Mouse (Mus musculus): ENCODE measurements around the gene Cntrob. TPM values are rescaled to one million over a fixed set of nuclear protein-coding genes. Genes with fewer than 3 reads are reported as not detected.

The Cntrob gene
- polyA plus RNA-seq, 2 experiments, result 6.5 to 9.8 TPM

DNA sequence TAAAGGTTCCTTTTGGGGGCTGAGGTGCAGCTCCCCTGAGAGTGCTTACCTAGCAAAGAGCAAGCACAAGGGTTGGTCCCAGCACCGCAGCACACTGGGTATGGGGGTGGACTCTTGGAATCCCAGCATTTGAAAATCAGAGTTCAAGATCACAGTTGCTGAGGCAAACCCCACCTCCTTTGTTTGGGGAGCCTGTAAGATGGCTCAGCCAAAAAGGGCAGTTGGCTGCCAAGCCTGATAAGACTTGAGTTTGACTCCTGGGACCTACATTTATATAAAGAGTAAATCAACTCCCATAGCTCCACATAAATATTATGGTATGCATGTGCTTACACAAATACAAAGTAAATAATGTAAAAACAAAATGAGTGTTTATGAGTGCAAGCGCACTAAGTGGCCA lies 17.5 kb downstream of the Cntrob start:
- Histone ChIP-seq H3K36me3 (replicated peaks; ENCODE audit: control insufficient read depth, insufficient read depth, low read depth) (peaks cover 10% of the 10 kb centered on the region), H3K4me2 (ENCODE audit: low read depth) (no peak overlapping the region), H3K9ac (replicated peaks) (no peak overlapping the region), H3K27me3 (ENCODE audit: control insufficient read depth, insufficient read depth, low read length) (no peaks in the 10 kb centered on the region), H3K9me3 (ENCODE audit: control insufficient read depth, low read length) (no peaks in the 10 kb centered on the region), H3K27ac (no peak overlapping the region), H3K4me1 (replicated peaks; ENCODE audit: control insufficient read depth in 2 of 2, insufficient read depth in 2 of 2, low read length in 1 of 2) (0 out of 4 replicates have a peak, but pooled peaks cover 0 to 2% of the 10 kb centered on the region in 2 experiments), H3K4me3 (ENCODE audit: insufficient read depth in 1 of 2, low read depth in 2 of 2, low read length in 2 of 2) (no peak overlapping the region)
- DNase-seq (ENCODE audit: low read depth in 3 of 3, low spot score in 3 of 3) (no peak), ATAC-seq (ENCODE audit: insufficient read depth) (no peak)
- 60% methylated on average over 2 of the region's 2 CpGs for WGBS (ENCODE audit: insufficient replicate concordance)
- TF ChIP-seq EP300 (IDR thresholded peaks at IDR 0.05; ENCODE audit: low read depth) (no peak), CTCF (IDR thresholded peaks at IDR 0.05; ENCODE audit: low read depth) (no peak)

- Histone ChIP-seq H3K9ac (replicated peaks) (no peak overlapping the region), H3K4me3 (ENCODE audit: insufficient read depth in 1 of 2, low read depth in 2 of 2, low read length in 2 of 2) (no peak overlapping the region), H3K9me3 (ENCODE audit: control insufficient read depth, low read length) (no peaks in the 10 kb centered on the region), H3K36me3 (replicated peaks; ENCODE audit: control insufficient read depth, insufficient read depth, low read depth) (peaks cover 2% of the 10 kb centered on the region), H3K27me3 (ENCODE audit: control insufficient read depth, insufficient read depth, low read length) (no peaks in the 10 kb centered on the region), H3K27ac (no peak overlapping the region), H3K4me2 (ENCODE audit: low read depth) (no peak overlapping the region), H3K4me1 (replicated peaks; ENCODE audit: control insufficient read depth in 2 of 2, insufficient read depth in 2 of 2, low read length in 1 of 2) (0 out of 4 replicates have a peak, but pooled peaks cover 0 to 2% of the 10 kb centered on the region in 2 experiments)
- WGBS (ENCODE audit: insufficient replicate concordance), result 80% methylated on average over 9 of the region's 9 CpGs
- no peak for TF ChIP-seq CTCF (IDR thresholded peaks at IDR 0.05; ENCODE audit: low read depth)
- no peak for TF ChIP-seq EP300 (IDR thresholded peaks at IDR 0.05; ENCODE audit: low read depth)
- no peak for ATAC-seq (ENCODE audit: insufficient read depth)
- DNase-seq (ENCODE audit: low read depth in 3 of 3, low spot score in 3 of 3), result no peak
Observed at GRCm38 (mm10) chr11:69305291-69305690, 18.3 kb downstream of the Cntrob start.

DNA sequence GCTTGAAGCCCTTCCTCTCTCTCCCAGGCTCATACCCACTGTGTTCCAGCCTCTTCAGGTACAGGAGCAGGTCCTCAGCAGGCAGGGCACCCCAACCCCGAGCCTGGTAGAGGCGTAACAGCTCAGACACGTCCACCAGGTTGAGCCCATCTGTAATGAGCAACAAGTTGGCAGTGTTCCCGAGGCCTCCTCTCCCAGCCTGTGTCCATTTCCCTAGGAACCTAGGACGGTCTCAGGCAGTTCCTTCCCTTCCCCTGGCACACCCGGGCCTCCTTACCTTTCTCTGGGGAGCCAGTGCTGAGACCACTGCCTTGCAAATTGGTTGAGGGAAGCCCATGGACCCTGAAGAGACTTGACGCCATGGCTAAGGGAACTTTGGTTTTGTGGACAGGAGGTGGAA lies 20.8 kb downstream of the Cntrob start:
- Histone ChIP-seq H3K4me1 (replicated peaks; ENCODE audit: control insufficient read depth in 2 of 2, insufficient read depth in 2 of 2, low read length in 1 of 2) (0 out of 4 replicates have a peak, but pooled peaks cover 0 to 2% of the 10 kb centered on the region in 2 experiments), H3K27me3 (ENCODE audit: control insufficient read depth, insufficient read depth, low read length) (no peaks in the 10 kb centered on the region), H3K27ac (no peak overlapping the region), H3K9me3 (ENCODE audit: control insufficient read depth, low read length) (no peaks in the 10 kb centered on the region), H3K4me3 (ENCODE audit: insufficient read depth in 1 of 2, low read depth in 2 of 2, low read length in 2 of 2) (no peak overlapping the region), H3K36me3 (replicated peaks; ENCODE audit: control insufficient read depth, insufficient read depth, low read depth) (no peaks in the 10 kb centered on the region; the same call in none of the 2 replicates), H3K9ac (replicated peaks) (no peak overlapping the region), H3K4me2 (ENCODE audit: low read depth) (no peak overlapping the region)
- no peak for TF ChIP-seq EP300 (IDR thresholded peaks at IDR 0.05; ENCODE audit: low read depth)
- no peak for TF ChIP-seq CTCF (IDR thresholded peaks at IDR 0.05; ENCODE audit: low read depth)
- ATAC-seq (ENCODE audit: insufficient read depth), result no peak
- whole genome bisulfite sequencing (ENCODE audit: insufficient replicate concordance), result 72% methylated on average over 7 of the region's 7 CpGs
- DNase-seq (ENCODE audit: low read depth in 3 of 3, low spot score in 3 of 3), result no peak

DNA sequence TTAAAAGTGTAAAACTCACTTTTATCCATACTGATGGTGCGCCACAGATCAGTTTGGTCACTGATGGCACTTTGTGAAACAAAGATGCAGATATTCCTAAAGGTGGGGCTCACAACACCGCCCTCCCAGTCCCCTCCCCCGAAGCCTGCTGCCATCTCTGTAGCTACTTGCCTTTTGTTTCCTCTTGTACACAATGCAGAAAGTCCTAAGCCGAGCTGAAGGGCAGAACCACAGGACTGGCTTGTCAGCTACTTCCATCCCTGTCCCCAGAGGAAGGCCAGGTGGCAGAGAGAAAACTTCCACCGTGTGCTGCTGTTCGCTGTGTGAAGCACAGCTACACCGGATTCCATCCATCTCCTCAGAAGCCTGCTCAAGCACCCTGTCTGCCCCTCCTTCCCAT lies 25.3 kb downstream of the Cntrob start:
- WGBS (ENCODE audit: insufficient replicate concordance), result 69% methylated on average over 7 of the region's 7 CpGs
- DNase-seq (ENCODE audit: low read depth in 3 of 3, low spot score in 3 of 3) (no peak), ATAC-seq (ENCODE audit: insufficient read depth) (no peak)
- no peaks in the 10 kb centered on the region; a peak in 1 of 4 replicates for H3K4me1 ChIP-seq (replicated peaks; ENCODE audit: control insufficient read depth in 2 of 2, insufficient read depth in 2 of 2, low read length in 1 of 2)
- H3K36me3 ChIP-seq (replicated peaks; ENCODE audit: control insufficient read depth, insufficient read depth, low read depth), result no peaks in the 10 kb centered on the region; the same call in 1 of the 2 replicates
- H3K9ac ChIP-seq (replicated peaks), result no peak overlapping the region
- no peak for TF ChIP-seq CTCF (IDR thresholded peaks at IDR 0.05; ENCODE audit: low read depth)
- TF ChIP-seq EP300 (IDR thresholded peaks at IDR 0.05; ENCODE audit: low read depth), result no peak
- H3K4me2 ChIP-seq (ENCODE audit: low read depth), result no peak overlapping the region
- no peak overlapping the region for H3K4me3 ChIP-seq (ENCODE audit: insufficient read depth in 1 of 2, low read depth in 2 of 2, low read length in 2 of 2)
- H3K27me3 ChIP-seq (ENCODE audit: control insufficient read depth, insufficient read depth, low read length), result no peaks in the 10 kb centered on the region
- no peaks in the 10 kb centered on the region for H3K9me3 ChIP-seq (ENCODE audit: control insufficient read depth, low read length)
- no peak overlapping the region for H3K27ac ChIP-seq

- no peak overlapping the region for H3K4me2 ChIP-seq (ENCODE audit: low read depth)
- no peaks in the 10 kb centered on the region; a peak in 1 of 4 replicates for H3K4me1 ChIP-seq (replicated peaks; ENCODE audit: control insufficient read depth in 2 of 2, insufficient read depth in 2 of 2, low read length in 1 of 2)
- TF ChIP-seq CTCF (IDR thresholded peaks at IDR 0.05; ENCODE audit: low read depth), result no peak
- no peak for TF ChIP-seq EP300 (IDR thresholded peaks at IDR 0.05; ENCODE audit: low read depth)
- no peak overlapping the region for H3K9ac ChIP-seq (replicated peaks)
- H3K36me3 ChIP-seq (replicated peaks; ENCODE audit: control insufficient read depth, insufficient read depth, low read depth), result no peaks in the 10 kb centered on the region; the same call in 1 of the 2 replicates
- H3K27me3 ChIP-seq (ENCODE audit: control insufficient read depth, insufficient read depth, low read length), result no peaks in the 10 kb centered on the region
- WGBS (ENCODE audit: insufficient replicate concordance), result 71% methylated on average over 2 of the region's 2 CpGs
- no peak for ATAC-seq (ENCODE audit: insufficient read depth)
- H3K27ac ChIP-seq, result no peak overlapping the region
- no peak for DNase-seq (ENCODE audit: low read depth in 3 of 3, low spot score in 3 of 3)
- H3K4me3 ChIP-seq (ENCODE audit: insufficient read depth in 1 of 2, low read depth in 2 of 2, low read length in 2 of 2), result no peak overlapping the region
- no peaks in the 10 kb centered on the region for H3K9me3 ChIP-seq (ENCODE audit: control insufficient read depth, low read length)
Observed at GRCm38 (mm10) chr11:69297799-69298198, 25.8 kb downstream of the Cntrob start.
